Mouse (Mus musculus) cerebellum, adult 9-10 months (tissue): Measurements from ENCODE around the gene Pgbd1.
A peak's percentile ranks its signal among the peaks of the same experiment; 100 is the strongest.

Experiments
- DNase-seq: peaks from one replicate; pipeline ENCODE4 v3.0.0; 2022

Gene Pgbd1

DNA sequence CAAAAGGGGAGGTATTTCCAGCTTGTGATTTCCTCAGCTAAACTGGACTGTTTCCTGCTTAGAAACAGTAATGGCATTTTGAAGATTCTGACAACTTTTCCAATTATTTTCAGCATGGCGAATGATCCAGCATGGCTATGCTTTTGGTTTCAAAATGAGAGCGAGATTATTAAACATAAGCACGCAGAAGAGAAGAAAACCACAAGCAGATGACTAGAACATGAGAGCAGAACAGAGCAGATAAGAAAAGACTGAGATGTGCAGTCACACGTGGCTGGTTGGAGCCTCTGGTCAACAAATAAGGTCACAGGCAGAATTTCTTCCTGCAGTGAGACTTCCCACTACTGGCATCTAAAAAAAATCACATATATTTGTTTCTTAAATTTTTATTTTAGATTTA lies 25.6 kb downstream of the Pgbd1 start:
- no peak for DNase-seq

GRCm38 (mm10) chr13:21414231-21415212 lies 26.3 kb downstream of the Pgbd1 start:
- no peak for DNase-seq

- no peak for DNase-seq
These were observed 31.9 kb downstream of the Pgbd1 start for GRCm38 (mm10) chr13:21408805-21409459.

DNA sequence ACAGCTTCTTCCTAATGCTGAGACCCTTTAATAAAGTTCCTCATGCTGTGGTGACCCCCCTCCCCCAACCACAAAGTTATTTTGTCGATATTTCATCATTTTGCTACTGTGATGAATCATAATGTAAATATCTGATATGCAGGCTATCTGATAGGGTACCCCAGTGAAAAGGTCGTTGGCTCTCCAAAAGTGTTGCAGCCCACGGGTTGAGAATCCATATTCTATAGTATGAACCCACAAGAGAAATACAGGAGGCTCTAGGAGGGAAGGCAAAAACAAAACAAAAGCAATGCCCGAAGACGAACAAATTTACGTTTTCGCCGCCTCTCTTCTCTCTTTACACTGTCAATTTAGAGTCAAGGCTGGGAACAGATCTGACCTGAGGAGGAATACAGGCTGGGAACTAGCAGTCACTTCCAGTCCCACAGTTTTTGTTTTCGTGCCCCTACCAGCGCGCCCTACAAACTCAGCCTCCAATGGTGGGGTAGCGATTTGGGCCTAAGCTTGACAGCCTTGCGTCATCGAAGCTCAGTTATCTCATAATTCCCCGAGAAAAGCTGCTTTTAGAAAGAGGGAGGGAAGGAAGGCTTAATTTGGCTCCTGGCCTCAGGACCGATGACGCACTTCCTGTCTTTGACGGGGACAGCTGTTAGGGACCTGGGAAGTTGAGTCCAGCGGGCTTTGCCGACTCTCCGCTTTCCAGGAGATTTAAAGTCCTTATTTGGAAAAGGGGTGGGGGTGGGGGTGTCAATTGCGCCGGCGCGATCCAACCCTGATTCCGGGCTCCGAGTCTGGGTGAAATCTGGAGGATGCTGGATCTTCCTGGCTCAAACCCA lies 32.7 kb downstream of the Pgbd1 start:
- peak; percentile 91 for DNase-seq

GRCm38 (mm10) chr13:21407341-21407740 lies 33.5 kb downstream of the Pgbd1 start:
- peak; percentile 31 for DNase-seq

- DNase-seq: no peak
These were observed 38.0 kb downstream of the Pgbd1 start for GRCm38 (mm10) chr13:21402848-21403247.

GRCm38 (mm10) chr13:21402287-21402846 lies 38.5 kb downstream of the Pgbd1 start, which contains the start of gene Zkscan3:
Gene Zkscan3, minus strand, starts transcription at chr13:21402755.
- peak; percentile 83 for DNase-seq

- DNase-seq: no peak
These were observed 39.1 kb downstream of the Pgbd1 start for GRCm38 (mm10) chr13:21401636-21402286.

DNA sequence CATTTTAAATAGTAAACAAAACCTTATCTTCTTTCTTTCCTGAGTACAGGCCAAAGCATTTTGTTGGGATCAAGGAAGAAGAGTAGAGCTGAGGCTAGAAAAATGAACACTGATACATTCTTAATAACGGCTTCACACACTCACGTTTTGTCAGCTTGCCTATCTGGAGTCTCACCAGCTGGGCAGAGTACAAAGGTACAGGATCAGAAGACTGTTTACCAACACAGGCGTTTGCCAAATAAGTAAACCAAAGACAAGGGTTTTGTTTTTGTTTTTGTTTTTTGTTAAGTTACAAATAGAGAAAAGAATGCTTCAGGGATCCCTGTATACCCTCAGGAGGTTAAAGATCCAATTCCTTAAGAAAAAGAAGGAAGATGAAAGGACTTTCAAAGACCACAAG lies 39.7 kb downstream of the Pgbd1 start:
- DNase-seq: no peak

- no peak for DNase-seq
These were observed 43.4 kb downstream of the Pgbd1 start for GRCm38 (mm10) chr13:21397486-21397885.

- peak; percentile 23 for DNase-seq
These were observed 44.8 kb downstream of the Pgbd1 start for GRCm38 (mm10) chr13:21396048-21396447.

- no peak for DNase-seq
These were observed 45.2 kb downstream of the Pgbd1 start for GRCm38 (mm10) chr13:21395623-21396022.

GRCm38 (mm10) chr13:21395211-21395610 lies 45.6 kb downstream of the Pgbd1 start:
- DNase-seq: no peak

- no peak for DNase-seq
These were observed 63.1 kb downstream of the Pgbd1 start for GRCm38 (mm10) chr13:21377773-21378172.

DNA sequence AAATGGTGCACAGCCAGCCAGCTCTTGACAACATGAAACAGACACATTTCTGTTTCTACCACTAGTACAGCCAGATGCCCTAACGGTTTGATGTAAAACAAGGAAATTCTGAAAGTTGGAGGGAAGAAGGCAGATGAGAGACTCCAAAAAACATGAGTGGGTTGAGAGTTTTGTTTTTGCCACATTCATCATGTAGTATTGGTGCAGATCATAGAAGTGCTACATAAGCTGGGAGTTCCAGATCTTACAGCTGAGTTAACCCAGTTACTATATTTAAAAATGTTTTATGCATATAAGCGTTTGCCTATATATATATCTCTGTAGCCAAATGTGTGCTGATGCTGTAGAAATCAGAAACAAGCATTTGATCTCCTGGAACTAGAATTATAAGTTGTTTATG lies 68.2 kb downstream of the Pgbd1 start:
- DNase-seq: no peak
